Mouse (Mus musculus) midbrain, embryonic 14.5 days (tissue): ENCODE results near the gene Tiam2. TPM values are rescaled to one million over a fixed set of nuclear protein-coding genes. Genes with fewer than 3 reads are reported as not detected.

Experiments used
- ATAC-seq: fragments of 200-750 bp; cut with Nextera tagmentation; 2 replicates; pipeline ENCODE4 v1.8.0; 2017; ENCODE audit warnings: moderate number of reproducible peaks, moderate library complexity; ENCODE audit not compliant: low FRiP score, low TSS enrichment
- DNase-seq: peaks from one replicate; pipeline ENCODE4 v3.0.0-alpha.2; 2015
- H3K27ac ChIP-seq: fragments of 300-500 bp; sonication (generic); replicated peaks from 2 replicates; pipeline ENCODE4 v1.5.1; 2014; ENCODE audit warnings: mild to moderate bottlenecking, low read depth, low read length, moderate library complexity
- H3K27me3 ChIP-seq: fragments of 300-500 bp; sonication (generic); 2 replicates; pipeline ENCODE4 v1.6.1; 2014; ENCODE audit warnings: low read length, control low read depth, mixed read lengths; ENCODE audit not compliant: control insufficient read depth, insufficient read depth
- H3K36me3 ChIP-seq: fragments of 300-500 bp; sonication (generic); 2 replicates; pipeline ENCODE4 v1.6.1; 2014; ENCODE audit warnings: low read length, control low read depth; ENCODE audit not compliant: control insufficient read depth, insufficient read depth
- H3K4me1 ChIP-seq: fragments of 300-500 bp; sonication (generic); 2 replicates; pipeline ENCODE4 v1.6.1; 2014; ENCODE audit warnings: mild to moderate bottlenecking, antibody characterized with exemption, low read length, control low read depth; ENCODE audit not compliant: control insufficient read depth, insufficient read depth
- H3K4me2 ChIP-seq: fragments of 300-500 bp; sonication (generic); 2 replicates; pipeline ENCODE4 v1.6.1; 2014; ENCODE audit warnings: mild to moderate bottlenecking, low read length, moderate library complexity
- H3K4me3 ChIP-seq: fragments of 300-500 bp; sonication (generic); replicated peaks from 2 replicates; pipeline ENCODE4 v1.5.1; 2014; ENCODE audit warnings: low read depth, low read length
- H3K9ac ChIP-seq: fragments of 300-500 bp; sonication (generic); replicated peaks from 2 replicates; pipeline ENCODE4 v1.6.1; 2014; ENCODE audit warnings: mild to moderate bottlenecking, low read length, moderate library complexity
- H3K9me3 ChIP-seq: fragments of 300-500 bp; sonication (generic); 2 replicates; pipeline ENCODE4 v1.6.1; 2016; ENCODE audit warnings: low read length, control low read depth, mixed read lengths; ENCODE audit not compliant: control insufficient read depth
- WGBS: fragments of 180-500 bp; shearing (Covaris S2); extraction: QIAGEN DNeasy Blood & Tissue Kit; methylation state at CpG from one replicate; pipeline ENCODE4 v1.1.7; 2014; 5-methylcytosine and 5-hydroxymethylcytosine counted together
- polyA plus RNA-seq: library from polyadenylated mRNA; unstranded; fragments of >200 nt; fragmentation: Nextera tagmentation; extraction: Ambion mirVana; gene quantifications from 2 replicates; pipeline ENCODE4 v1.2.1, GENCODE M21; 2014

Gene Tiam2
- polyA plus RNA-seq, 1 experiment from 2014 or later, result 3.1 TPM

DNA sequence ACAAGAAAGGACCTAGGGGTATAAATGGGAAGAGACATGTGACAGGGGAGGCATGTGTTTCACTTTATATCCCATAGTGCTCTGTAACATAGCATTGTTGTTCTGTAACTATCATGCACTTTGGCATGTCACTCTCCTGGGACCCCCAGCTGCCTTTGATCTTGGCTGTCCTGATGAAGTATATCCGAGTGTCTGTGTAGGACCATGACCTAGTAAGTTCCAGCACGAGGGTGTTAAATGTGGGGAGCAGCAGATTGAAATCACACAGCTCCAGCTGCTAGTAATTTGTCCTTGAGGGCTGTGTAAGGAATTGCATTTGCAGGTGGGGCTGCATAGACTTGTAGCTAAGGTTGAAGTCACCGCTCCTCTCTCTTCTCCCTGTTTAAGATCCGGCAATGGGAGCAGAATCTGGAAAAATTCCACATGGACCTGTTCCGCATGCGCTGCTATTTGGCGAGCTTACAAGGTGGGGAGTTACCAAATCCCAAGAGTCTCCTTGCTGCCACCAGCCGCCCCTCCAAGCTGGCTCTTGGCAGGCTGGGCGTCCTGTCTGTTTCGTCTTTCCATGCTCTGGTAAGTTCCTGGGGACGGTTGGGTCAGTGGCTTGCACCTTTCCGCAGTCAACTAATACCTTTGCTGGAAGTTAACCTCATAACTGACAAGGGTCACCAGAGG is 110.6 kb downstream of the Tiam2 start:
- no peak overlapping the region for H3K4me3 ChIP-seq
- DNase-seq (no peak), ATAC-seq (no peak)
- H3K9me3 ChIP-seq, result no peaks in the 10 kb centered on the region
- H3K4me2 ChIP-seq, result no peak overlapping the region
- H3K27me3 ChIP-seq, result no peaks in the 10 kb centered on the region
- no peak overlapping the region for H3K27ac ChIP-seq
- 79% methylated on average over 12 of the region's 12 CpGs for WGBS
- no peaks in the 10 kb centered on the region for H3K4me1 ChIP-seq
- no peaks in the 10 kb centered on the region for H3K36me3 ChIP-seq
- H3K9ac ChIP-seq, result no peak overlapping the region

GRCm38 (mm10) chr17:3442526-3443401 is 116.4 kb downstream of the Tiam2 start:
- DNase-seq (peak; percentile 43), ATAC-seq (no peak)
- Histone ChIP-seq H3K4me3 (no peak overlapping the region), H3K36me3 (no peaks in the 10 kb centered on the region), H3K9me3 (no peaks in the 10 kb centered on the region), H3K4me1 (no peaks in the 10 kb centered on the region), H3K27ac (no peak overlapping the region), H3K27me3 (no peaks in the 10 kb centered on the region), H3K9ac (no peak overlapping the region), H3K4me2 (no peak overlapping the region)
- WGBS, result 67% methylated on average over 10 of the region's 10 CpGs

DNA sequence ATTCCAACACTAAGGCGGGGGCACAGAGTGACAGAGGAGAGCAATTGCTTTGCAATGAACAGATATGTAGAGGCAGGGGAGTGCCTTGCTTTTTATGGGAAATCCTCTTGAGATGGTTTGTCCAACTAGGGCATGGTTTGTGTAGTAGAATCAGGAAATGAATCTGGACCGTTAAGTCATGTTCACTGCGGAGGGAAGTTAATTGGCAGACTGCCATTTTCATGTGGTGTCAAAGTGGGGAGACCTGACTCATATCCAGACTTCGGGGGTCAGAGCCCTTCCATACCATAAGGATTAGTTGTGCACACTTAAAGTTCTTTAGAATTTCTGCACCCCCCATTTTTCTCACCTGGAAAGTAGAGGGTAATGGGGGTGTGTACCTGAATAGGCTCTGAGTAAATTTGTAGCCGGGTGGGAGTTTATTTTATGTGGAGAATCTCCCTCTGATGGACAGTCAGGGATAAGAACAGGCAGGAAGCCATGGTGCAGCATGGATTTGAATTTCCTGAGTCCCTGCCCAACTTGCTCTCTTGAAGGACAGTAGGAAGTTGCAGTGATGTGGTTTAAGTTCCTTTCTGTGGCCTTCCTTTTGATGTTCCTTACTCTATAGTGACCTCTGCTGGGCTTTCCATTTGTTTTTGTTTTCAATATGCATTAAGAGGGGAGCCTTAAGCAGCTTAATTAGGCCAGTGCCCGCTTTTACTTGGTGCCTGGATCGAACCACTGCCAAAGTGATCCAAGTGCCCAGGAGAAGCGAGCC is 120.0 kb downstream of the Tiam2 start:
- Histone ChIP-seq H3K4me2 (no peak overlapping the region), H3K27me3 (no peaks in the 10 kb centered on the region), H3K36me3 (no peaks in the 10 kb centered on the region), H3K4me1 (no peaks in the 10 kb centered on the region), H3K4me3 (no peak overlapping the region), H3K9me3 (no peaks in the 10 kb centered on the region), H3K27ac (no peak overlapping the region), H3K9ac (no peak overlapping the region)
- DNase-seq (peak; percentile 80), ATAC-seq (no peak)
- WGBS, result 65% methylated on average over 8 of the region's 8 CpGs

- Histone ChIP-seq H3K9ac (no peak overlapping the region), H3K27me3 (no peaks in the 10 kb centered on the region), H3K27ac (no peak overlapping the region), H3K36me3 (no peaks in the 10 kb centered on the region), H3K9me3 (no peaks in the 10 kb centered on the region), H3K4me1 (no peaks in the 10 kb centered on the region), H3K4me3 (no peak overlapping the region), H3K4me2 (no peak overlapping the region)
- WGBS, result 32% methylated on average over 3 of the region's 3 CpGs
- DNase-seq (peak; percentile 91), ATAC-seq (no peak)
Observed at GRCm38 (mm10) chr17:3448725-3449124, 122.4 kb downstream of the Tiam2 start.

GRCm38 (mm10) chr17:3451077-3451476 is 124.7 kb downstream of the Tiam2 start:
- H3K4me3 ChIP-seq, result no peak overlapping the region
- 67% methylated on average over 2 of the region's 2 CpGs for WGBS
- H3K27me3 ChIP-seq, result no peaks in the 10 kb centered on the region
- no peaks in the 10 kb centered on the region for H3K9me3 ChIP-seq
- no peak overlapping the region for H3K27ac ChIP-seq
- H3K9ac ChIP-seq, result no peak overlapping the region
- ATAC-seq (no peak), DNase-seq (no peak)
- H3K4me1 ChIP-seq, result no peaks in the 10 kb centered on the region
- no peak overlapping the region for H3K4me2 ChIP-seq
- H3K36me3 ChIP-seq, result no peaks in the 10 kb centered on the region

GRCm38 (mm10) chr17:3452571-3453311 is 126.4 kb downstream of the Tiam2 start:
- H3K4me3 ChIP-seq, result no peak overlapping the region
- no peaks in the 10 kb centered on the region for H3K36me3 ChIP-seq
- no peak for DNase-seq
- no peaks in the 10 kb centered on the region for H3K4me1 ChIP-seq
- no peak for ATAC-seq
- H3K4me2 ChIP-seq, result no peak overlapping the region
- no peaks in the 10 kb centered on the region for H3K27me3 ChIP-seq
- H3K9me3 ChIP-seq, result no peaks in the 10 kb centered on the region
- H3K9ac ChIP-seq, result no peak overlapping the region
- WGBS, result 88% methylated on average over 12 of the region's 12 CpGs
- no peak overlapping the region for H3K27ac ChIP-seq

DNA sequence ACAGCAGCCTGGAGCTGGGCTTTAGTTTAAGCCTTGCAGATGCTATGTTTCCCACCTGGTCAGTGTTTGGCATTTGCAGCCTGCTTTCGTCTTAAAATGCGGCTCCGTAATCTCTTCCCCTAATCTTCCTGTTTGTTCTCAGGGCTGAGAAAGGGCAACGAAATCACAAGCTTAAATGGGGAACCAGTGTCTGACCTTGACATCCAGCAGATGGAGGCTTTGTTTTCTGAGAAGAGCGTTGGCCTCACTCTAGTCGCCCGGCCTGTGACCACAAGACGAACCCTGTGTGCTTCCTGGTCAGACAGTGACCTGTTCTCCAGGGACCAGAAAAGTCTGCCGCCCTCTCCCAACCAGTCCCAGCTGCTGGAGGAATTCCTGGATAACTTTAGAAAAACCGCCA is 127.6 kb downstream of the Tiam2 start:
- H3K4me2 ChIP-seq, result no peak overlapping the region
- H3K27ac ChIP-seq, result no peak overlapping the region
- H3K4me1 ChIP-seq, result no peaks in the 10 kb centered on the region
- ATAC-seq (no peak), DNase-seq (no peak)
- H3K27me3 ChIP-seq, result no peaks in the 10 kb centered on the region
- no peaks in the 10 kb centered on the region for H3K9me3 ChIP-seq
- WGBS, result 29% methylated on average over 10 of the region's 10 CpGs
- H3K36me3 ChIP-seq, result no peaks in the 10 kb centered on the region
- H3K9ac ChIP-seq, result no peak overlapping the region
- H3K4me3 ChIP-seq, result no peak overlapping the region

- H3K4me3 ChIP-seq, result no peak overlapping the region
- H3K4me2 ChIP-seq, result no peak overlapping the region
- no peak overlapping the region for H3K9ac ChIP-seq
- no peaks in the 10 kb centered on the region for H3K36me3 ChIP-seq
- DNase-seq, result no peak
- H3K9me3 ChIP-seq, result no peaks in the 10 kb centered on the region
- no peak for ATAC-seq
- no peak overlapping the region for H3K27ac ChIP-seq
- H3K4me1 ChIP-seq, result no peaks in the 10 kb centered on the region
- no peaks in the 10 kb centered on the region for H3K27me3 ChIP-seq
- WGBS, result 95% methylated on average over 9 of the region's 9 CpGs
Observed at GRCm38 (mm10) chr17:3454850-3455249, 128.5 kb downstream of the Tiam2 start.
